Mouse (Mus musculus) stomach, adult 2 months (tissue): Measurements from ENCODE around the gene Bysl. TPM values are rescaled to one million over a fixed set of nuclear protein-coding genes. Genes with fewer than 3 reads are reported as not detected.

Source experiments
- polyA plus RNA-seq: library from polyadenylated mRNA; depleted of rRNA; stranded (reverse); fragments of >200 nt; gene quantifications from 2 replicates; pipeline ENCODE4 v1.2.3, GENCODE M21; 2012; rRNA removed

The Bysl gene
- polyA plus RNA-seq = 4.2 and 4.4 TPM in 2 replicates

GRCm38 (mm10) chr17:47610849-47611660 is at the start of gene Bysl, which contains the start of the genes Med20 and Gm20517:
TSS of gene Bysl (minus strand) at chr17:47611492.
TSS of gene Med20 (plus strand) at chr17:47611582.
TSS of gene Gm20517 (plus strand) at chr17:47611589.

GRCm38 (mm10) chr17:47630678-47631065 is 19.4 kb upstream of the Bysl start, which contains the start of gene Usp49:
TSS of gene Usp49 (plus strand) at chr17:47630690.

Other genes starting within 250 kb of the Bysl start
- 7.5 and 10.0 TPM in 2 replicates for gene Mrps10, start 242.6 kb downstream of the Bysl start, polyA plus RNA-seq
- gene Guca1b, start 226.1 kb downstream of the Bysl start, polyA plus RNA-seq = 0.43 and 0.51 TPM in 2 replicates
- 1.1 and 2.2 TPM in 2 replicates for gene Guca1a, start 210.9 kb downstream of the Bysl start, polyA plus RNA-seq
- gene AI661453, start 174.9 kb downstream of the Bysl start, polyA plus RNA-seq = 19.3 and 26.1 TPM in 2 replicates
- gene 1700001C19Rik, start 174.1 kb downstream of the Bysl start, polyA plus RNA-seq = 0.29 TPM in 1 of 2 replicates, not detected in the other
- 6.8 and 7.3 TPM in 2 replicates for gene Taf8, start 109.2 kb downstream of the Bysl start, polyA plus RNA-seq
- 51.5 and 103 TPM in 2 replicates for gene Ccnd3, start 106.4 kb downstream of the Bysl start, polyA plus RNA-seq
- 6.1 and 7.6 TPM in 2 replicates for gene Med20, start 90 bp upstream of the Bysl start, polyA plus RNA-seq
- gene Gm20517, start 97 bp upstream of the Bysl start, polyA plus RNA-seq = 0.04 and 0.37 TPM in 2 replicates
- gene Usp49, start 19.2 kb upstream of the Bysl start, polyA plus RNA-seq = 2.7 and 2.9 TPM in 2 replicates
- 62.9 and 80.1 TPM in 2 replicates for gene Tomm6, start 76.9 kb upstream of the Bysl start, polyA plus RNA-seq
- gene Frs3, start 77.5 kb upstream of the Bysl start, polyA plus RNA-seq = 16.2 and 17.1 TPM in 2 replicates
- gene Gm21981, start 83.0 kb upstream of the Bysl start, polyA plus RNA-seq = 2.3 and 2.6 TPM in 2 replicates
- gene Prickle4, start 83.2 kb upstream of the Bysl start, polyA plus RNA-seq = 23.9 and 37.0 TPM in 2 replicates
- 109,541 and 164,417 TPM in 2 replicates for gene Pgc, start 115.3 kb upstream of the Bysl start, polyA plus RNA-seq
- gene Tfeb, start 125.5 kb upstream of the Bysl start, polyA plus RNA-seq = 20.4 and 23.6 TPM in 2 replicates
- gene Mdfi, start 223.2 kb upstream of the Bysl start, polyA plus RNA-seq = 38.7 and 47.6 TPM in 2 replicates